Mouse (Mus musculus) kidney, postnatal 0 days (tissue): ENCODE measurements at regions not wholly inside any gene's neighbourhood (a gene's known extent, or its start where the extent isn't known, plus 50 kb on each side); places are given as distances from the start of the nearest gene placed in this dataset.

Source experiments
- ATAC-seq: fragments of 200-750 bp; cut with Nextera tagmentation; replicated peaks from 2 replicates; pipeline ENCODE4 v1.8.0; 2017; ENCODE audit warnings: low read depth, moderate number of reproducible peaks, moderate TSS enrichment, moderate library complexity; ENCODE audit not compliant: low FRiP score
- DNase-seq: peaks from one replicate; pipeline ENCODE4 v3.0.0-alpha.2; 2016; ENCODE audit warnings: low spot score
- H3K27ac ChIP-seq: fragments of 300-500 bp; sonication (generic); 2 replicates; pipeline ENCODE4 v1.5.1; 2014; ENCODE audit warnings: mild to moderate bottlenecking
- H3K27me3 ChIP-seq: fragments of 300-500 bp; sonication (generic); 2 replicates; pipeline ENCODE4 v1.6.1; 2014; ENCODE audit warnings: low read length, mixed read lengths; ENCODE audit not compliant: insufficient read depth
- H3K36me3 ChIP-seq: fragments of 300-500 bp; sonication (generic); 2 replicates; pipeline ENCODE4 v1.6.1; 2014; ENCODE audit warnings: low read length, mixed read lengths; ENCODE audit not compliant: insufficient read depth
- H3K4me1 ChIP-seq: fragments of 300-500 bp; sonication (generic); replicated peaks from 2 replicates; pipeline ENCODE4 v1.6.1; 2014; ENCODE audit warnings: antibody characterized with exemption, low read length, mixed read lengths; ENCODE audit not compliant: insufficient read depth
- H3K4me2 ChIP-seq: fragments of 300-500 bp; sonication (generic); 2 replicates; pipeline ENCODE4 v1.6.1; 2014; ENCODE audit warnings: mild to moderate bottlenecking, low read length, moderate library complexity, mixed read lengths
- H3K4me3 ChIP-seq: fragments of 300-500 bp; sonication (generic); replicated peaks from 2 replicates; pipeline ENCODE4 v1.5.1; 2014; ENCODE audit warnings: low read depth, low read length
- H3K9ac ChIP-seq: fragments of 300-500 bp; sonication (generic); 2 replicates; pipeline ENCODE4 v1.6.1; 2014; ENCODE audit warnings: low read depth, low read length
- H3K9me3 ChIP-seq: fragments of 300-500 bp; sonication (generic); replicated peaks from 2 replicates; pipeline ENCODE4 v1.6.1; 2016; ENCODE audit warnings: low read length, inconsistent platforms, mixed read lengths
- CTCF ChIP-seq: IDR thresholded peaks from 2 replicates; pipeline ENCODE4 v1.5.1; 2016; ENCODE audit warnings: antibody characterized with exemption, low read depth, mild to moderate bottlenecking, moderate library complexity
- WGBS: fragments of 180-500 bp; shearing (Covaris S2); extraction: QIAGEN DNeasy Blood & Tissue Kit; methylation state at CpG from one replicate; pipeline ENCODE4 v1.1.7; 2014; 5-methylcytosine and 5-hydroxymethylcytosine counted together

DNA sequence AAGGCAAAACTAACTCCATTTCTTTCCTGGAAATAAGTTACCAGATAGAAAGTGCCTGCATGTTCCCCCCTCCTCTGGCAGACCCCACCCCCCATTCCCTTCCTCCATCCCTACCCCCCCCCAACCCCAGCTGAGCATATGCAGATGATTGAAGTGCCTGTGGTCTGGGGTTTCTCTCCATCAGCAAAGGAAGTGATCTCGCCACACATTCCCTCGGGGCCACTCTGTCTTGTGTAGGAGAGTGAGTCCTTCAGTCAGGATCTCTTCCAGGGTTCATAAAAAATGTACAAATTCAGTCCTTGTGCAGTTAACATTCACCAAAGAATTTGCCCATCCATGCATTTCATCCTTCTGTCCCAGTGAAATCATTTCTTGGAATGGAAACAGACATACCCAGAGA lies 370.1 kb downstream of the Slc4a3 start:
- no peaks in the 10 kb centered on the region for H3K4me1 ChIP-seq
- DNase-seq = no peak
- no peak overlapping the region for H3K9ac ChIP-seq
- H3K4me3 ChIP-seq = no peak overlapping the region
- TF ChIP-seq CTCF = no peak
- H3K27me3 ChIP-seq = no peaks in the 10 kb centered on the region
- no peaks in the 10 kb centered on the region for H3K9me3 ChIP-seq
- no peak for ATAC-seq
- H3K4me2 ChIP-seq = no peak overlapping the region
- H3K27ac ChIP-seq = no peak overlapping the region
- no peaks in the 10 kb centered on the region for H3K36me3 ChIP-seq
- WGBS = 49% methylated on average over 2 of the region's 2 CpGs

- Histone ChIP-seq H3K4me3 (no peak overlapping the region), H3K4me1 (no peaks in the 10 kb centered on the region), H3K4me2 (no peak overlapping the region), H3K9ac (no peak overlapping the region), H3K36me3 (no peaks in the 10 kb centered on the region), H3K9me3 (no peaks in the 10 kb centered on the region), H3K27ac (no peak overlapping the region), H3K27me3 (no peaks in the 10 kb centered on the region)
- no peak for TF ChIP-seq CTCF
- DNase-seq (no peak), ATAC-seq (no peak)
- 54% methylated on average over 2 of the region's 2 CpGs for WGBS
Observed at GRCm38 (mm10) chr1:75919134-75919533, 373.1 kb downstream of the Slc4a3 start.

GRCm38 (mm10) chr1:75925046-75925445 lies 379.0 kb downstream of the Slc4a3 start:
- no peaks in the 10 kb centered on the region for H3K9me3 ChIP-seq
- TF ChIP-seq CTCF = no peak
- no peak overlapping the region for H3K4me3 ChIP-seq
- H3K27me3 ChIP-seq = no peaks in the 10 kb centered on the region
- 85% methylated on average over 8 of the region's 8 CpGs for WGBS
- no peaks in the 10 kb centered on the region for H3K36me3 ChIP-seq
- H3K27ac ChIP-seq = no peak overlapping the region
- no peak overlapping the region for H3K4me2 ChIP-seq
- ATAC-seq (no peak), DNase-seq (no peak)
- H3K9ac ChIP-seq = no peak overlapping the region
- no peaks in the 10 kb centered on the region for H3K4me1 ChIP-seq

- ATAC-seq (peak; percentile 65), DNase-seq (peak; percentile 97)
- 6% methylated on average over 9 of the region's 9 CpGs for WGBS
- H3K27ac ChIP-seq = no peak overlapping the region
- no peaks in the 10 kb centered on the region for H3K4me1 ChIP-seq
- H3K4me2 ChIP-seq = no peak overlapping the region; the same call in 1 of the 2 replicates
- no peaks in the 10 kb centered on the region for H3K9me3 ChIP-seq
- TF ChIP-seq CTCF = peak; percentile 92
- H3K36me3 ChIP-seq = no peaks in the 10 kb centered on the region
- no peak overlapping the region for H3K9ac ChIP-seq
- H3K27me3 ChIP-seq = no peaks in the 10 kb centered on the region
- H3K4me3 ChIP-seq = no peak overlapping the region
Observed at GRCm38 (mm10) chr1:75925802-75926201, 379.7 kb downstream of the Slc4a3 start.

DNA sequence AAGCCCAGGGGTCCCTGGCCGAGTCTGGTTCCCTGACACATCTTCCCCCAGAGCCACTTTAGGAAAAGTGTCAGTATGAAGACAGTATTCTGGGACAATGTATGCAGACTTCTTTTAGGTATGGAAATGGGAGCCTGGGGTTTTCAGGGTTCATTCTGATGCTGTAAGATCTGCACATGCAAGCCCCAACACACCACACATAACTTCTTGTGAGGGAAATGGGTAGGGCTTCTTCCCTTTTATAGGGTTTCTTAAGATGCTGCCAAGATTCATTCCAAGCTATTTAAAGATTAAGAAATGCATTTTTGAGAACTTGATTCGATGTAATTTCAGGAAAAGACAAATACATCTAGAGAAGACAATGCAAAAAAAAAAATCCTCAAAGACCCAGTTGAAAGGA lies 385.8 kb downstream of the Slc4a3 start:
- TF ChIP-seq CTCF = no peak
- 68% methylated on average over 2 of the region's 2 CpGs for WGBS
- no peak overlapping the region for H3K4me3 ChIP-seq
- no peak overlapping the region for H3K27ac ChIP-seq
- ATAC-seq (no peak), DNase-seq (no peak)
- H3K27me3 ChIP-seq = no peaks in the 10 kb centered on the region
- H3K36me3 ChIP-seq = no peaks in the 10 kb centered on the region
- H3K9ac ChIP-seq = no peak overlapping the region
- H3K4me1 ChIP-seq = no peaks in the 10 kb centered on the region
- H3K9me3 ChIP-seq = no peaks in the 10 kb centered on the region
- H3K4me2 ChIP-seq = no peak overlapping the region

DNA sequence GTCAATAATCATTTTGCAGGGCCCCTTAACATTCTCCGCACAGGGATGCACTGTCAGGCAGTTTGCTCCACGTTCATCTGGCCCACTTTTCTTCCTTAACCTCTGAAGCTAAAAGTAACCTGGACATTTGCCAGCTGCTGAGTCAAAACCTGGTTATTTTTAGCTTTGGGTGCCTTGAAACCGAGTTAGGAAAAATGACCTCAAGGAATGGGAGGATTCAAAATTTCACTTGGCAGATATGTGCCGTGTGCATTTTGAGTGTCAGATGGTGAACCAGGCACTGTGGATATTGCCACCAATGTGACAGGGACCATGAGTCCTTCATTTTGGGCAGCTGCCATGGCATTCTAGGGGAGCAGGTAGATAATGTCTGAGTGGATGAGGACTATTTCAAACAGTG lies 387.8 kb downstream of the Slc4a3 start:
- no peaks in the 10 kb centered on the region for H3K36me3 ChIP-seq
- no peak overlapping the region for H3K4me3 ChIP-seq
- H3K4me2 ChIP-seq = no peak overlapping the region
- no peak for TF ChIP-seq CTCF
- H3K27me3 ChIP-seq = no peaks in the 10 kb centered on the region
- H3K27ac ChIP-seq = no peak overlapping the region
- no peaks in the 10 kb centered on the region for H3K9me3 ChIP-seq
- no peak overlapping the region for H3K9ac ChIP-seq
- ATAC-seq = no peak
- 29% methylated on average over 4 of the region's 4 CpGs for WGBS
- no peak for DNase-seq
- H3K4me1 ChIP-seq = no peaks in the 10 kb centered on the region

- WGBS = 88% methylated on average over 4 of the region's 4 CpGs
- H3K27me3 ChIP-seq = no peaks in the 10 kb centered on the region
- no peak overlapping the region for H3K27ac ChIP-seq
- H3K9ac ChIP-seq = no peak overlapping the region
- no peaks in the 10 kb centered on the region for H3K4me1 ChIP-seq
- ATAC-seq = no peak
- DNase-seq = no peak
- H3K4me2 ChIP-seq = no peak overlapping the region
- no peaks in the 10 kb centered on the region for H3K9me3 ChIP-seq
- no peak overlapping the region for H3K4me3 ChIP-seq
- no peak for TF ChIP-seq CTCF
- H3K36me3 ChIP-seq = no peaks in the 10 kb centered on the region
Observed at GRCm38 (mm10) chr1:75934761-75935160, 388.7 kb downstream of the Slc4a3 start.
